Mouse (Mus musculus): Measurements from ENCODE around the gene Morc3.

Morc3 gene

GRCm38 (mm10) chr16:93883423-93884085 lies 51.6 kb downstream of the Morc3 start, which contains the start of gene Chaf1b:
Gene Chaf1b (plus strand): TSS chr16:93883901.
- peak; percentile 83 for DNase-seq (ENCODE audit: low read depth)

- DNase-seq (ENCODE audit: low read depth) = no peak
Measured at GRCm38 (mm10) chr16:93884086-93884721, 52.3 kb downstream of the Morc3 start.

- no peak for DNase-seq (ENCODE audit: low read depth)
Measured at GRCm38 (mm10) chr16:93884722-93885113, 52.8 kb downstream of the Morc3 start.

- no peak for DNase-seq (ENCODE audit: low read depth)
Measured at GRCm38 (mm10) chr16:93888481-93888880, 56.6 kb downstream of the Morc3 start.

GRCm38 (mm10) chr16:93890948-93891604 lies 59.2 kb downstream of the Morc3 start:
- no peak for DNase-seq (ENCODE audit: low read depth)

- no peak for DNase-seq (ENCODE audit: low read depth)
Measured at GRCm38 (mm10) chr16:93893285-93893684, 61.4 kb downstream of the Morc3 start.

GRCm38 (mm10) chr16:93903027-93903426 lies 71.1 kb downstream of the Morc3 start:
- DNase-seq (ENCODE audit: low read depth) = no peak

- peak; percentile 35 for DNase-seq (ENCODE audit: low read depth)
Measured at GRCm38 (mm10) chr16:93906156-93907014, 74.5 kb downstream of the Morc3 start.

- no peak for DNase-seq (ENCODE audit: low read depth)
Measured at GRCm38 (mm10) chr16:93907761-93908160, 75.8 kb downstream of the Morc3 start.

GRCm38 (mm10) chr16:93908196-93908595 lies 76.3 kb downstream of the Morc3 start:
- no peak for DNase-seq (ENCODE audit: low read depth)

- no peak for DNase-seq (ENCODE audit: low read depth)
Measured at GRCm38 (mm10) chr16:93909936-93910335, 78.0 kb downstream of the Morc3 start.

- DNase-seq (ENCODE audit: low read depth) = no peak
Measured at GRCm38 (mm10) chr16:93910735-93911665, 79.1 kb downstream of the Morc3 start.

- peak; percentile 58 for DNase-seq (ENCODE audit: low read depth)
Measured at GRCm38 (mm10) chr16:93912158-93912557, 80.2 kb downstream of the Morc3 start.

GRCm38 (mm10) chr16:93912808-93913207 lies 80.9 kb downstream of the Morc3 start:
- DNase-seq (ENCODE audit: low read depth) = no peak

- DNase-seq (ENCODE audit: low read depth) = peak; percentile 88
Measured at GRCm38 (mm10) chr16:93913881-93914576, 82.1 kb downstream of the Morc3 start.

GRCm38 (mm10) chr16:93915338-93915849 lies 83.5 kb downstream of the Morc3 start:
- DNase-seq (ENCODE audit: low read depth) = no peak

GRCm38 (mm10) chr16:93917712-93918678 lies 86.1 kb downstream of the Morc3 start:
- no peak for DNase-seq (ENCODE audit: low read depth)

GRCm38 (mm10) chr16:93918679-93919060 lies 86.7 kb downstream of the Morc3 start:
- DNase-seq (ENCODE audit: low read depth) = no peak

GRCm38 (mm10) chr16:93919189-93919588 lies 87.3 kb downstream of the Morc3 start:
- DNase-seq (ENCODE audit: low read depth) = no peak
